Mouse (Mus musculus) E14TG2a.4 (cell line): ENCODE results near the gene Brpf3.

ENCODE experiments used
- CTCF ChIP-seq: conservative IDR thresholded peaks from 2 replicates; pipeline ENCODE4 v1.5.1; 2014; ENCODE audit warnings: low read length
- NANOG ChIP-seq: IDR thresholded peaks from 2 replicates; pipeline ENCODE4 v1.6.1; 2014; ENCODE audit warnings: borderline replicate concordance, low read length, mixed read lengths
- POU5F1 ChIP-seq: IDR thresholded peaks from 2 replicates; pipeline ENCODE4 v1.6.1; 2014; ENCODE audit warnings: low read length, borderline replicate concordance

DNA sequence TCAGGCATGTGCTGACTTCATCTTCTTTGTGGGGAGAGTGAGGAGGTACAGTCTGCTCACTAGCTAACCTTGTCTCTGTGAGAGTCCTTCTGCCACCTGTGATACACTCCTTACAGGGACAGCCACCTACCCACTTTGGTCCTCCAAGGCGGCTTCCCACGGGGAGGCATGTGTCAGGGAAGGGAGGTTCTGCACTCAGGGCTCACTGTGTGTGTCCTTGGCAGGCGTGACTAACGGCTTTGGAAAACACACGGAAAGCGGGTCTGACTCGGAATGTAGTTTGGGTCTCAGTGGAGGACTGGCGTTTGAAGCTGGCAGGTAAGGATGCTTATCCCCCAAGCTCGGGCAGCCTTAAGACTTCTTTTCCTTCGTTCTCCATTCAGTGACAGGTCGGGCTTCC lies 22.9 kb downstream of the Brpf3 start:
- TF ChIP-seq CTCF, result no peak
- no peak for TF ChIP-seq NANOG
- TF ChIP-seq POU5F1, result no peak
